Mouse (Mus musculus) G1E-ER4 (cell line): ENCODE results near the gene Senp2. TPM values are rescaled to one million over a fixed set of nuclear protein-coding genes. Genes with fewer than 3 reads are reported as not detected.

Experiments used
- GATA1 ChIP-seq: IDR thresholded peaks from one replicate; pipeline ENCODE4 v1.8.0; 2012; ENCODE audit warnings: low read length, inconsistent platforms
- polyA plus RNA-seq: library from polyadenylated mRNA; stranded (reverse); fragments of >175 nt; gene quantifications from 2 replicates; pipeline ENCODE4 v1.2.3, GENCODE M21; 2012

Gene Senp2
- polyA plus RNA-seq, 1 experiment, result 22.6 TPM

GRCm38 (mm10) chr16:21999941-22000690 lies 9.2 kb upstream of the Senp2 start:
- no peak for TF ChIP-seq GATA1

DNA sequence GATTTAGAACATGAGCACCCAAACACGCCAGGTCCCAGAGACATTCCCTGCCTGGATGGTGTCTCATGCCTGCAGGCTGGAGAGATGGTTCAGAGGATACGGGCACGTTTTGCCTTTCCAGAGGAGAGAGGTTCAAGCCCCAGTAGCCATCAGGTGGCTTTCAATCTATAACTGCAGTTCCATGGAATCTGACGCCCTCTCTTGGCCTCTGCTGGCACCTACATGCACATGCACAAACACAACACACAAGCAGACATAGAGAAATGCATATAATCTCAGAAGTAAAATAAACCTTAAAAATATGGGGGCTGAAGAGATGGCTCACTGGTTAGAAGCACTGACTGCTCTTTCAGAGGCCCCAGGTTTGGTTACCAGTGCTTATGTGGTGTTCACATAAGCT lies 8.1 kb upstream of the Senp2 start:
- no peak for TF ChIP-seq GATA1

- no peak for TF ChIP-seq GATA1
These were observed 7.7 kb upstream of the Senp2 start for GRCm38 (mm10) chr16:22001606-22002005.

GRCm38 (mm10) chr16:22009596-22009995 lies 312 bp downstream of the Senp2 start:
- no peak for TF ChIP-seq GATA1

DNA sequence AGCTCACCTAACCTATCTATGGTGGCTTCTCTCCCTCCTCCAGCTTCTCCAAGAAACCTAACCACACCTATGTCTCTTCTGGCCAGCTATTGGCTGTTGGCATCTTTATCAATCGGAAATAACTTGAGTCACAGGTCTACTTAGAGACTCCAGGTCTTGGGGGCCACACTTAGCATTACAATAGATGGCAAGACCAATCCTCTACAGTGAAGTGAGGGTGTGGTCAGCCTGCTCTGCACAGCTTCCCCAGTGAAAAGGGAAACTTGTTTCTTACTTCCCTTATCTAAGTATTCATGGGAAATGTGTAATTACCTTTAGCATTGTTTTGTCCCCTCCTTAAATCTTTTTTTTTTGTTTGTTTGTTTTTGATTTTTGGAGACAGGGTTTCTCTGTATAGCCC lies 6.3 kb downstream of the Senp2 start:
- TF ChIP-seq GATA1, result no peak

DNA sequence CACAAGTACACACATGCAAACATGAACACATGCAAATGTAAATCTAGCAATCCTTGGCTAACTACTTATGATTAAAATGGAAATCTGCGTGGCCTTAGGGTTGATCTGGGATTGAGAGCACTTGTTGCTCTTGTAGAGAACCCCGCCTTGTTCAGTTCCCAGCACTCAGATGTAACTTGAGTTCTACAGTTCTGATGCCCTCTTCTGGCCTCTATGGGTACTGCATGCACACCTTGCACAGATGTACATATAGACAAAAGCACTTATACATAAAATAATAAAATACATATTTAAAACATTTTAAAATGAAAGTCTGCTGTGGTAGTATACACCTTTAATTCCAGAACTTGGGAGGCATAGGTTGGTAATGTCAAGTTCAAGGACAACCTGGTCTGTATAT lies 12.8 kb downstream of the Senp2 start:
- no peak for TF ChIP-seq GATA1

GRCm38 (mm10) chr16:22027474-22027873 lies 18.2 kb downstream of the Senp2 start:
- TF ChIP-seq GATA1, result no peak

- TF ChIP-seq GATA1, result no peak
These were observed 29.3 kb downstream of the Senp2 start for GRCm38 (mm10) chr16:22038554-22038953.

GRCm38 (mm10) chr16:22039978-22040377 lies 30.7 kb downstream of the Senp2 start:
- TF ChIP-seq GATA1, result no peak

- no peak for TF ChIP-seq GATA1
These were observed 34.5 kb downstream of the Senp2 start for GRCm38 (mm10) chr16:22043830-22044229.

GRCm38 (mm10) chr16:22045930-22046329 lies 36.6 kb downstream of the Senp2 start:
- no peak for TF ChIP-seq GATA1

DNA sequence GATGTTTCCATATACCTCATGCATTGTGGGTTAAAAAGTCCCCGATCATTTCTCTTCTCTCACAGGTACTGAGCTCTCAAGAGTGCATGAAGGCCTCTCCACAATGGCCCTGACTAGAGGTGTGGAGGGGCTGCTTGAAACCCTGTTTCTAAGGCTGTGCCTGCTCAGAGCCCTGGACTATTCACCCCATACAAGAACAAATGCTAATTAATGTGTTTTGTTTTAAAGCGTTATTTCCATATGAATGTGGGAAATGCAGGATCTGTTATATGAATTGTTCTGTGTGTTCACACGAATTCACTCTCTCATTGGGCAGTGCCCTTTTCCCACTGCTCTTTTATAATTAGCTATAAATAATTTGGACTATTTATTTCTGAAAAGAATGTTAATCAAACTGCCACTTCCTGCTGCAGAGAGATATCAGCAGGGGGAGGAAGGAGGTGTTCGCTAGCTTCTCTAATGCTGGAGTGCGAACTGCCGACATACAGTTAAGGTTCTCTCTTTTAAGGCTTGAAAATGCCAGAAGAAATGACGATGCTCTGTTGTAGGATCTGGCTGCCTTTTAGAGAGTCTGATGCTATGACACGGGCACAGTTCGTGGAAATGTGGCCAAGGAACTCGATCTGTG lies 37.6 kb downstream of the Senp2 start:
- no peak for TF ChIP-seq GATA1

GRCm38 (mm10) chr16:22053411-22053810 lies 44.1 kb downstream of the Senp2 start:
- TF ChIP-seq GATA1, result no peak

DNA sequence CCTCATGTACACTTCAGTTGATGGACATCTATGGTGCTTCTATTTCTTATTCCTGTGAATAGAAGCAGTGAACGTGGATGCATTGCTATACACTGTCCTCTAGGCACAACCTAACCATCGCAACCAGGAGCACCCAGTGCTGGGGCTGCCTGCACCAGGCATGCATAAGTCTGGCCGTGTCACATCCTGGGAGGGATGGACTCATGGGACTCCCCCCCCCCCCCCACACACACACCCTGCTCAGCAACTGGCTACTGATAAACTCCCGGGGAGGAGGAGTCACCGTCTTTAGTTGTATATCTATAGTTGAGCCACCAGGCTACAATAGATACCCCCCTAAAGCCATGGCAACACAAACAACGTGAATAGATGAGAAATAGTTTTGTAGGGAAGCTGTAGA lies 48.2 kb downstream of the Senp2 start:
- no peak for TF ChIP-seq GATA1

- no peak for TF ChIP-seq GATA1
These were observed 49.6 kb downstream of the Senp2 start for GRCm38 (mm10) chr16:22058871-22059270.

- no peak for TF ChIP-seq GATA1
These were observed 51.1 kb downstream of the Senp2 start for GRCm38 (mm10) chr16:22060416-22060815.

DNA sequence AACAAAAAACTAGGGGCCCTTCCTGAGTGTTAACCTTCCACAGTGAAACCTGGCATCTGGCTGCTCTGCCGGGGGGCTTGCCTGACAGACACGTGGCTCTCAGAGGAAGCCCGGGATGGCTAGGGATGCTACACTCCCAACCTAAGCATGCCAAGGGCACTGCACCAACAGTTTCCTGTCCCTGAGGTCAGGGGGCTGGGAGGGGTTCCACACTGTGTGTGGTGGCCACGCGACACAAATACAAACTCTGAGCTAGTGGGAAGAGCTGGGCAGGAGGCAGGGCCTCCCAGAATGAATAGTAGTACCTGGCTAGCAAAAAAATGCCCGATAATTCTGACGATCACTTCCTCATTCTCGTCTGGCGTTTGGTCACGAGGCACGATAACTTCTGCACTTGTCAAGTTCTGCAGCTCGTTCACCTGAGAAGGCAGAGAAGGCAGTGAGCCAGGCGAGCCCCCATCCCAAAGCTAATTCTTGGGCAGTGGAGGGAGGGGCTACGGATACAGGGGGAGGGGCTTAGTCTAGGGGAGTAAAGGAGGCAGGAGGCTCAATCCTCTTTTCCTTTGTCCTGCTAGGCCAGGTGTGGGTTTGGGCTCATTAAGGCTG lies 52.4 kb downstream of the Senp2 start:
- no peak for TF ChIP-seq GATA1
